Mouse (Mus musculus) T-cell, adult 2 months (primary cell): Measurements from ENCODE around the gene Pak2.
"Not testable (repeated sequence)": the region's sequence is repeated elsewhere in the genome, so short reads cannot be mapped to it uniquely, and the experiment has no call there.

Experiments used
- DNase-seq: peaks from one replicate; pipeline ENCODE4 v3.0.0; 2022; ENCODE audit warnings: low spot score

Gene Pak2

GRCm38 (mm10) chr16:32091466-32091865 is 12.3 kb upstream of the Pak2 start:
- DNase-seq, result no peak

- peak; percentile 57 for DNase-seq
Observed at GRCm38 (mm10) chr16:32087629-32088443, 8.7 kb upstream of the Pak2 start.

GRCm38 (mm10) chr16:32078408-32078990 is 643 bp downstream of the Pak2 start:
- peak; percentile 20 for DNase-seq

- DNase-seq, result peak; percentile 62
Observed at GRCm38 (mm10) chr16:32077648-32078407, 1.3 kb downstream of the Pak2 start.

GRCm38 (mm10) chr16:32076406-32076805 is 2.7 kb downstream of the Pak2 start:
- DNase-seq, result no peak

- DNase-seq, result no peak
Observed at GRCm38 (mm10) chr16:32075762-32076161, 3.4 kb downstream of the Pak2 start.

GRCm38 (mm10) chr16:32070070-32070469 is 9.1 kb downstream of the Pak2 start:
- not testable (repeated sequence) for DNase-seq

- no peak for DNase-seq
Observed at GRCm38 (mm10) chr16:32068389-32069300, 10.5 kb downstream of the Pak2 start.

GRCm38 (mm10) chr16:32066899-32067298 is 12.2 kb downstream of the Pak2 start:
- DNase-seq, result no peak

- no peak for DNase-seq
Observed at GRCm38 (mm10) chr16:32063900-32064299, 15.2 kb downstream of the Pak2 start.

- DNase-seq, result peak; percentile 34
Observed at GRCm38 (mm10) chr16:32062226-32062625, 16.9 kb downstream of the Pak2 start.

GRCm38 (mm10) chr16:32059840-32060523 is 19.2 kb downstream of the Pak2 start:
- peak; percentile 48 for DNase-seq

- DNase-seq, result no peak
Observed at GRCm38 (mm10) chr16:32058817-32059216, 20.3 kb downstream of the Pak2 start.

GRCm38 (mm10) chr16:32042367-32042766 is 36.8 kb downstream of the Pak2 start:
- DNase-seq, result no peak

GRCm38 (mm10) chr16:32019678-32020077 is 59.5 kb downstream of the Pak2 start:
- DNase-seq, result no peak

GRCm38 (mm10) chr16:32010330-32010729 is 68.8 kb downstream of the Pak2 start:
- DNase-seq, result no peak

- DNase-seq, result peak; percentile 4
Observed at GRCm38 (mm10) chr16:32009913-32010312, 69.2 kb downstream of the Pak2 start.

GRCm38 (mm10) chr16:32008529-32009293 is 70.4 kb downstream of the Pak2 start:
- no peak for DNase-seq

GRCm38 (mm10) chr16:32004731-32005130 is 74.4 kb downstream of the Pak2 start:
- DNase-seq, result no peak
